In the genomic region with DNA sequence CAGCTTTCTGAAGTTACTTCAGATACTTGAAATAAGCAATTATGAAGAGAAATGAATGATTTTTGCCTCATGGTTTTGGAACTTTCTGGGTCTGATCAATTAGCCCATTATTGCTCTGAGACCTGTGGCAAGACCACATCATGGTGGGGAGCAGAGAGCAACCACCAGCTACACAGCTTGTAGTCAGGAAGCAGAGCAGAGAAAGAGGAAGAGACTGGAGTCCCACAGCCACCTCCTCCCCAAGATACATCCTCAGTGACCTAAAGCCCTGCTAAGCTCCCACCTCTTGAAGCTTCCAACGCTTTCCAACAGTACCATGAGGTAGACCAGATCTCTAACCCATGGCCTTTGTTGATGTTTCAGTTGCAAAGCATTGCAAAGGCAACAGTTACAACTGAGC, we compare ENCODE assay signal across 15 mouse cellular contexts.
"Had no signal": no experiment of that assay in that cellular context is flagged by ENCODE, and none has a peak within 500 bp of the region (broad histone marks: within the 10 kb centered on the region; RNA-seq: fewer than 3 reads in every experiment).

No protein-coding gene starts in this region.

- H3K27me3 ChIP-seq: kidney, embryonic 15.5 days; megakaryocyte, embryonic 14.5 days; midbrain, embryonic 15.5 days had no signal

- H3K36me3 ChIP-seq: kidney, embryonic 15.5 days; limb, embryonic 10.5 days; midbrain, embryonic 15.5 days had no signal

- H3K4me3 ChIP-seq: kidney, embryonic 15.5 days; left cerebral cortex, adult 2 months; limb, embryonic 10.5 days; megakaryocyte, embryonic 14.5 days; midbrain, embryonic 15.5 days had no signal

- H3K9ac ChIP-seq: kidney, embryonic 15.5 days; midbrain, embryonic 15.5 days had no signal

- H3K9me3 ChIP-seq: kidney, embryonic 15.5 days; limb, embryonic 10.5 days; megakaryocyte, embryonic 14.5 days; midbrain, embryonic 15.5 days had no signal

- H3K4me1 ChIP-seq: kidney, embryonic 15.5 days; limb, embryonic 10.5 days had no signal

- H3K27ac ChIP-seq: kidney, embryonic 15.5 days; left cerebral cortex, adult 2 months; limb, embryonic 10.5 days; midbrain, embryonic 15.5 days had no signal

- H3K4me2 ChIP-seq: kidney, embryonic 15.5 days; midbrain, embryonic 11.5 days; midbrain, embryonic 15.5 days had no signal

- DNase-seq: kidney, adult 2 months; kidney, postnatal 36 days; lung, adult 2 months; lung, postnatal 36 days; right cerebral cortex, adult 18-20 months; right cerebral cortex, postnatal 25 days; thymus, postnatal 36 days had no signal

- ATAC-seq: intestine, embryonic 16.5 days; lung, postnatal 0 days; midbrain, embryonic 15.5 days had no signal
